Mouse (Mus musculus): Measurements from ENCODE around the gene Usp46.
"Not testable (repeated sequence)": the region's sequence is repeated elsewhere in the genome, so short reads cannot be mapped to it uniquely, and the experiment has no call there.

Usp46 gene

GRCm38 (mm10) chr5:74067831-74068713, at the start of gene Usp46:
Gene Usp46 (minus strand): TSS chr5:74068431.
- peak; percentile 72 for DNase-seq (ENCODE audit: low read depth)

- DNase-seq (ENCODE audit: low read depth), result no peak
Measured at GRCm38 (mm10) chr5:74113961-74114689, 45.9 kb upstream of the Usp46 start.

DNA sequence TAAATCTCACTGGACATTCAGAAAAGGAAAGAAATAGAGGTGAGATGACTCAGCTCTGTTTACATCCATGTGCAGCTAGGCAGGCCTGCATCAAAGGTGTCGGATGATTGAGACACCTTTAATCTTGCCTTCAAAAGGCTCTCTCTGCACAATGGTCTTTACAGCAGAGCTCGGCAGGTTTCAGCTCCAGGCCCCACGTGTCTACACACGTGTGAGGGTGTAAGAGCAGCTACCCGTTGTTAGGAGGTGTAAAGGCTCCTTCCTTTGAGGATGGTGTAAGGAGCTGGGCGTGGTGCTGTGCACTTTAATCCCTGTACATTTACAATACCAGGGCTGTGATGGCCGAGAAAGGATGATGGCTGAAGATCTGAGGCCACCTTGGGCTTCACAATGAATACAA, 37.2 kb upstream of the Usp46 start:
- no peak for DNase-seq (ENCODE audit: low read depth)

- DNase-seq (ENCODE audit: low read depth), result no peak
Measured at GRCm38 (mm10) chr5:74101761-74102160, 33.5 kb upstream of the Usp46 start.

DNA sequence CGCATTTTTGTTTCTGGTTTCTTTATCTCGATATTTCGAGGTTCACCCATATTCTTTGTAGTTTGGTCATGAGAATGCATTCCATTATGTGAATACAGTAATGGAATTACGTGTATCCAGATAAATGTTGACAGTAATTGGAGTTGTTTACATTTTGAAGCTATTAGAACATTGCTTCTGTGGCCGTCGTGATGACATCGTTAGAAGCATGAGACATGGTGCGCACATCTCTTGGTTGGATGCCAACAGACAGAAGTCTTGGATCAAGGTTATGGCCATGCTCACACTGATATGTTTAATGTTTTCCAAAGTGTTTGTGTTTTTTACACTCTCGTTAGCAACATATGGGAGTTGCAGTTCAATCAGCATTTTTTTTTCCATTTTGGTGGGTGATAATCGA, 30.8 kb upstream of the Usp46 start:
- DNase-seq (ENCODE audit: low read depth), result no peak

DNA sequence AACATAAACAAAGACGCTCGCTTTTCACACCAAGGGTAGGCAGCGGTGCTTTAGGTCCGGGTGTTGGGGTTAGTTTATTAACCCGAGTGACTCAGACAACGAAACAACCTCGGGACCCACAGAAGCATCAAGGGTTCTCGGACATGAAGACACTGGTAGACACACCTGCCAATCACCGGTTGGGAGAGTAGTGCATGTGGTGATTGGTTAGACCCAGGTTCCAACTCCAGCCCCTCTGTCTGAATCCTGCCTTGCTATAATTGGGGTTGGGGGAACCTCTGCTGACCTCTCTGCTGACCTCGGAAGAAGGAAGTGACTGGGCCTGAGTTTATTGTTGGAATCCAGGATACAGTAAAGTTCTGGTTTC, 29.6 kb upstream of the Usp46 start:
- DNase-seq (ENCODE audit: low read depth), result no peak

GRCm38 (mm10) chr5:74097116-74097853, 29.1 kb upstream of the Usp46 start:
- no peak for DNase-seq (ENCODE audit: low read depth)

- DNase-seq (ENCODE audit: low read depth), result no peak
Measured at GRCm38 (mm10) chr5:74096060-74096459, 27.8 kb upstream of the Usp46 start.

- no peak for DNase-seq (ENCODE audit: low read depth)
Measured at GRCm38 (mm10) chr5:74095611-74096010, 27.4 kb upstream of the Usp46 start.

GRCm38 (mm10) chr5:74094841-74095437, 26.7 kb upstream of the Usp46 start:
- no peak for DNase-seq (ENCODE audit: low read depth)

GRCm38 (mm10) chr5:74093556-74094428, 25.6 kb upstream of the Usp46 start:
- no peak for DNase-seq (ENCODE audit: low read depth)

DNA sequence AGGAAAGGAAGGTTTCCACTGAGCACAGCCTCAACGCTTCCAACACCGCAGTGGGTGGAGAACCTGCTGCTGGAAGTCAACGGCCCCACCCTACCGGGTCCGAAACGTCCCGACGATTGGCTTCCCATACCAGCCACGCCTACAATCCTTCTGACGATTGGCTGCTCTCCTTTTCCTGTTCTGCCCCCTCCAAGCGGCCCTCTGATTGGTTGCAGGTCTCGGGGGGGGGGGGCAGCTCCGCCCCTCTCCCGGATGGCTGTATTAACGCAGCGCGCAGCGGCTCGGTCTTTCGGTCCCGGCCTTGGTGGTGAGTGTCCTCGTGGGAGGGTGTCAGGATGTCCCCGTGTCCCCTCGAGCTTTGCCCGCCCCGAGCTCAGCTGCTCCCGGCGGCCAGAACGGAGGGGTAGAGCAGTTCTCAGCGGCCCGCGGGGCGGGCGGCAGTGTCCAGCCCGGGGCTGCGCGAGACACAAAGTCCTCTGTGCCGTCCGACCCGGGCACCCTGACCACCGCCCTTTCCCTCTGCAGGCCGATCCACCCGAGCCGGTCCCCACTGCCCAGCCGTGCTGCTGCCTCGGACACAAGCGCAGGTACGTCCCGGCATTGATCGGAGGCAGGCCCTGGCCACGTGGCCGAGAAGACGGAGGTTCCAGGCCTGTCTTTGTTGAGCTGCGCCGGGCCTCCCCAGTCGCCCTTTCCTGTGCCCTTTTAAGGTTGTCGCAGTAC, 24.8 kb upstream of the Usp46 start:
- peak; percentile 95 for DNase-seq (ENCODE audit: low read depth)

GRCm38 (mm10) chr5:74092481-74092832, 24.2 kb upstream of the Usp46 start:
- no peak for DNase-seq (ENCODE audit: low read depth)

GRCm38 (mm10) chr5:74089643-74090042, 21.4 kb upstream of the Usp46 start:
- DNase-seq (ENCODE audit: low read depth), result no peak

GRCm38 (mm10) chr5:74081756-74082155, 13.5 kb upstream of the Usp46 start:
- no peak for DNase-seq (ENCODE audit: low read depth)

DNA sequence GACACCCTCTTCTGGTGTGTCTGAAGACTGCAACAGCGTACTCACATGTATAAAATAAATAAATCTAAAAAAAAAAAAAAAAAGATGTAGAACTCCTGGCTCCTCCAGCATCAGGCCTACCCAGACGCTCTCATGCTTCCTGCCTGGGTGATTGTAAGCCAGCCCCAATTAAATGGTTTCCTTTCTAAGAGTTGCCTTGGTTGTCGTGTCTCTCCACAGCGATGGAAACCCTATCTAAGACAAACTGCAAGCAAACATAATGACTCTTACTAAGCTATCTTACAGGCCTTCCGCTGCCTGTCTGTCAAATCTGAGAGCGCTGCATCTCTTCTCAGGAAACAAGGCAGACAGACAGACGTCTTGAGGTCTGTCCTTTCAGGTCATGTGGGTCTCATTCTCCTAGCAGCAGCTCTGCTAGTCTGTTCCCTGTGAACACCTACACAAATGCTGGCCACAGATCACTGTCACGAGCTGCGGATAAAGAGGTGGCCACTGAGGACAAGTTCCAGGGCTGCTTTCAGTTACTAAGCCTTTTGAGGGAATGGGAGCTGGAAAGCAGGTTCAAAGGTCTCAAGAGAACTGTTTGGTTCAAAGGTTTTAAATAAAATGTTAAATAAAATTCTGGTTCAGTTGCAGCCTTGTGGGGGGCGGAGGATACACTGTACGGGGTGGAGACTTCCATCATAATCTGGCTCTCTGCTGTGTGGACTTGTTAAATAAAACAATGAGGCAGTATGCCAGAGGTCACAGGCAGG, 10.8 kb upstream of the Usp46 start:
- peak; percentile 35 for DNase-seq (ENCODE audit: low read depth)

DNA sequence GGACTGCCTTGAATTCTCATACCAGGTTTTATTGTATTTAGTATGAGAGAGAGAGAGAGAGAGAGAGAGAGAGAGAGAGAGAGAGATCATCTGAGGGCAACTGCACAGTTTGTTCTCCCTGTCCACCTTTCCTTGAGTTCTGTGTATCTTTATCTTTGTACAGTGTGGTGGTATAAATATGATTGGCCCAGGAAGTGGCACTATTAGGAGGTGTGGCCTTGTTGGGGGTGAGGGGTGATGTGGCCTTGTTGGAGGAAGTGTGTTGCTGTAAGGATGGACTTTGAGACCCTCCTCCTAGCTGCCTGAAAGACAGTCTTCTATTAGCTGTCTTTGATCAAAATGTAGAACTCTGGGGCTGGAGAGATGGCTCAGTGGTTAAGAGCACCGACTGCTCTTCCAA, 10.2 kb upstream of the Usp46 start:
- no peak for DNase-seq (ENCODE audit: low read depth)

DNA sequence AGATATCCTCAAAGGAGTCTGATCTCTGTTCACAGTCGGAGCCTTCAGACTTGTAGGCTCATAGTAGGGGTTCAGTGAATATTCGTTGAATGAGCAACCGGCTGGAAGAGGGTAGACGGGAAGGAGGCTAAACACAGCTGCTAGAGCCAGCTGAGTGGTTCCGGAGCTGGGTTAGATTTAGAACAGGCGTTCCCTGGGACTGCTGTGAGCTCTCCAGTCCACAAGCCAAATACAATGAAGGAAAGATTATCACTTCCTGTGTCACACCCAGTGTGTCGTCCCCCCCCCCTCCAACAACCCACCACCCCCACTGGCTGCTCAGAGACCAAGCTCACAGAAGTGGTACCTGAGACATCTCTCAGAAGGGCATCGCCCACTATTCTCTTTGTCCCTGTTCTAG, 9.7 kb upstream of the Usp46 start:
- no peak for DNase-seq (ENCODE audit: low read depth)

DNA sequence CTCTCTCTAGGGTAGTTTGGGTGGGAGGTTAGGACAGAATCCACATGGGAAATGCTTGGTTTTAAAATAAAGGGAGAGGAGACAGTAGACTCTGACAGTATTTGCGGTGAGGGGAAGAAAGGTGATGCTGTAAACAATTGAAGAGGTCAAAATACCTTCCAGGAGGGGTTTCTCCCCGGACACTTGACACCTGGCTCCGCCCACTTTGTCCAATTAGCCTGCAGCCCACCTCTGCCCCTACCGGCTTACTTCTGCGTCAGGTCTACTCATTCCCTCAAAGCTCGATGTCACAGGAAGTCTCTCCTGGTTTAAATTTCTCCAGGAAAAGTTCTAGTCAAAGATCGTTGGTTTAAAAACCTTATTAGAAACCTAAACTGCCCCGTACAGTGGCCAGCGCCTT, 8.5 kb upstream of the Usp46 start:
- no peak for DNase-seq (ENCODE audit: low read depth)

DNA sequence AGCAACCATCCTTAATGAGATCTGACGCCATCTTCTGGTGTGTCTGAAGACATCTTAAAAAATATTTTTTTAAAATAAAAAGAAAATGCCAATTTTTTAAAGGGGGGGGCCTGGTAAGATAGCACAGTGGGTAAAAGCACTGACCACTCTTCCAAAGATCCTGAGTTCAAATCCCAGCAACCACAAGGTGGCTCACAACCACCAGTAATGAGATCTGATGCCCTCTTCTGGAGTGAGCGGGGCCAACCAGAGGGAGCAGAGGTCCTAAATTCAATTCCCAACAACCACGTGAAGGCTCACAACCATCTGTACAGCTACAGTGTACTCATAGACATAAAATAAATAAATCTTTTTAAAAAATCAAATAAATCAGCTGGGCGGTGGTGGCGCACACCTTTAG, 2.3 kb upstream of the Usp46 start:
- not testable (repeated sequence) for DNase-seq (ENCODE audit: low read depth)

Measured in naive thymus-derived CD4-positive, alpha-beta T cell, adult 2 months (primary cell).